In the genomic region with DNA sequence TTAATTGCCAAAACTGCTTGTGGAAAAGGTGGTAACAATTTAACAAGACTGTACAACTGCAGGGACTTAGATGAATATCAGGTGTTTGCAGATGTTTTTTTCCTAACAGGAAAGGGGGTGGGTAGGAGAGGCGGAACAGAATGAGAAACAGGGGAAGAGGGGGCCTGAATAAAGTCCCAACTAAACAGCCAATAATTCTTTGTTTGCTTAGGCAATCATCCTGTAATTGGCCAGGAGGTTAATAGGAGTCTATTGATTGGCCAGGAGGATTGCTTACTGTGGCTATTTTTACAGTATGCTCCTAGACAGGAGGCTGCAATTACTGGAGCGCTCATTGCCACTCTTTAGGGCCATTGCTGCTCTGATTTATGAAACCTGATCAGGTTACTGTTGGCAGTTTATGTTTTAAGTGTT, we compare ENCODE assay signal across 17 mouse cellular contexts.
DNase-seq lines count a peak whose midpoint lies in the region; ATAC-seq lines count a peak whose summit lies in the region.
"Had no signal": no experiment of that assay in that cellular context is flagged by ENCODE, and none has a peak within 500 bp of the region (broad histone marks: within the 10 kb centered on the region; RNA-seq: fewer than 3 reads in every experiment).

No protein-coding gene starts in this region.

- peaks cover 49% of the 10 kb centered on the region for H3K4me1 ChIP-seq in embryonic facial prominence, embryonic 12.5 days
- peaks cover 64% of the 10 kb centered on the region for H3K4me1 ChIP-seq in limb, embryonic 10.5 days

- no peak for ATAC-seq in embryonic facial prominence, embryonic 12.5 days (ENCODE audit: insufficient number of reproducible peaks, insufficient read depth, low FRiP score, low TSS enrichment)
- ATAC-seq: forebrain, embryonic 16.5 days had no signal

- no peak overlapping the region for H3K9ac ChIP-seq in embryonic facial prominence, embryonic 12.5 days
- H3K9ac ChIP-seq: hindbrain, embryonic 15.5 days; lung, embryonic 14.5 days had no signal

- 0 out of 2 replicates have a peak overlapping the region, but pooled peaks have one; percentile 11 for H3K4me2 ChIP-seq in embryonic facial prominence, embryonic 12.5 days (replicated peaks)
- H3K4me2 ChIP-seq: hindbrain, embryonic 15.5 days; liver, embryonic 11.5 days; lung, embryonic 14.5 days had no signal

- H3K27ac ChIP-seq in embryonic facial prominence, embryonic 12.5 days = peak overlapping the region; percentile 12; the same call in 1 of the 2 replicates
- peak overlapping the region; percentile 68 for H3K27ac ChIP-seq in limb, embryonic 10.5 days
- H3K27ac ChIP-seq: hindbrain, embryonic 15.5 days had no signal

- H3K4me3 ChIP-seq in embryonic facial prominence, embryonic 12.5 days = no peak overlapping the region
- 0 out of 2 replicates have a peak overlapping the region, but pooled peaks have one; percentile 10 for H3K4me3 ChIP-seq in limb, embryonic 10.5 days
- H3K4me3 ChIP-seq: hindbrain, embryonic 15.5 days had no signal

- no peaks in the 10 kb centered on the region for H3K27me3 ChIP-seq in embryonic facial prominence, embryonic 12.5 days
- H3K27me3 ChIP-seq in limb, embryonic 10.5 days (ENCODE audit: low read depth, poor library complexity, severe bottlenecking) = peaks cover 15% of the 10 kb centered on the region
- H3K27me3 ChIP-seq: hindbrain, embryonic 15.5 days had no signal

- H3K36me3 ChIP-seq in embryonic facial prominence, embryonic 12.5 days = no peaks in the 10 kb centered on the region
- H3K36me3 ChIP-seq in limb, embryonic 10.5 days = no peaks in the 10 kb centered on the region
- H3K36me3 ChIP-seq: hindbrain, embryonic 15.5 days had no signal

- DNase-seq in kidney, adult 11 months = peak; percentile 54
- no peak for DNase-seq in kidney, postnatal 10 days
- DNase-seq in kidney, adult 9 months = peak; percentile 72
- peak; percentile 50 for DNase-seq in limb, embryonic 10.5 days (ENCODE audit: low spot score)
- no peak for DNase-seq in left cerebral cortex, adult 18-20 months (ENCODE audit: low spot score in 2 of 2)
- no peak for DNase-seq in thymus, postnatal 36 days
- DNase-seq in left cerebral cortex, adult 9 months (ENCODE audit: low spot score in 2 of 2) = no peak
- DNase-seq: adrenal gland, postnatal 36 days; cerebellum, adult 11-12 months; heart, postnatal 36 days; lung, embryonic 14.5 days; lung, postnatal 4 days; right cerebral cortex, postnatal 4 days had no signal

- H3K9me3 ChIP-seq in embryonic facial prominence, embryonic 12.5 days = no peaks in the 10 kb centered on the region
- H3K9me3 ChIP-seq in limb, embryonic 10.5 days (replicated peaks) = no peaks in the 10 kb centered on the region
- H3K9me3 ChIP-seq: hindbrain, embryonic 15.5 days had no signal

- WGBS in embryonic facial prominence, embryonic 12.5 days = 17% methylated on average over 2 of the region's 2 CpGs
- 8% methylated on average over 2 of the region's 2 CpGs for WGBS in limb, embryonic 10.5 days

Comparison
In these comparisons a context has a peak if more than half of its experiments do, and no peak if none do; other contexts are left out.
1. DNase-seq: peak in kidney, adult 11 months (single experiment), kidney, adult 9 months (single experiment) and limb, embryonic 10.5 days (single experiment); none in kidney, postnatal 10 days (single experiment), left cerebral cortex, adult 18-20 months (0 of 2), thymus, postnatal 36 days (0 of 2) and left cerebral cortex, adult 9 months (0 of 2).